In genomic region chr2:155284647-155285046, GRCm38 (mm10) we compare ENCODE assay signal across 13 mouse cellular contexts. TPM values are rescaled to one million over a fixed set of nuclear protein-coding genes. Genes with fewer than 3 reads are reported as not detected.
DNase-seq lines count a peak whose midpoint lies in the region; ATAC-seq and TF ChIP-seq lines count a peak whose summit lies in the region.
"Had no signal": no experiment of that assay in that cellular context is flagged by ENCODE, and none has a peak within 500 bp of the region (broad histone marks: within the 10 kb centered on the region; RNA-seq: fewer than 3 reads in every experiment).

No protein-coding gene starts in this region.

- WGBS in lung, embryonic 16.5 days = 42% methylated on average over 7 of the region's 7 CpGs
- 44% methylated on average over 7 of the region's 7 CpGs for WGBS in stomach, postnatal 0 days
- WGBS in cerebellum, adult 2 months = 80% methylated on average over 7 of the region's 7 CpGs

- H3K27ac ChIP-seq in lung, embryonic 16.5 days (ENCODE audit: low read length) = peak overlapping the region; percentile 25; the same call in 1 of the 2 replicates
- peak overlapping the region; percentile 78 for H3K27ac ChIP-seq in stomach, postnatal 0 days (replicated peaks)
- H3K27ac ChIP-seq in cerebellum, adult 2 months (ENCODE audit: insufficient read depth, low read length) = no peak overlapping the region
- H3K27ac ChIP-seq: forebrain, embryonic 12.5 days had no signal

- H3K27me3 ChIP-seq in lung, embryonic 16.5 days (ENCODE audit: control insufficient read depth, insufficient read depth, low read depth, low read length) = no peaks in the 10 kb centered on the region
- no peaks in the 10 kb centered on the region for H3K27me3 ChIP-seq in stomach, postnatal 0 days (ENCODE audit: control insufficient read depth, insufficient read depth, low read length)
- H3K27me3 ChIP-seq in cerebellum, adult 2 months (ENCODE audit: control insufficient read depth, insufficient read depth, low read length) = no peaks in the 10 kb centered on the region
- H3K27me3 ChIP-seq: CH12.LX; forebrain, embryonic 12.5 days; Patski had no signal

- H3K9ac ChIP-seq in lung, embryonic 16.5 days (ENCODE audit: low read length) = peak overlapping the region; percentile 19; the same call in 1 of the 2 replicates
- no peak overlapping the region for H3K9ac ChIP-seq in stomach, postnatal 0 days (ENCODE audit: low read length)
- H3K9ac ChIP-seq: forebrain, embryonic 12.5 days had no signal

- H3K4me3 ChIP-seq in lung, embryonic 16.5 days (ENCODE audit: low read length) = no peak overlapping the region
- no peak overlapping the region for H3K4me3 ChIP-seq in stomach, postnatal 0 days (ENCODE audit: low read depth, low read length)
- no peak overlapping the region for H3K4me3 ChIP-seq in cerebellum, adult 2 months (replicated peaks; ENCODE audit: insufficient read depth, low read depth, low read length)
- H3K4me3 ChIP-seq: forebrain, embryonic 12.5 days had no signal

- no peak for TF ChIP-seq EP300 in stomach, postnatal 0 days (optimal IDR thresholded peaks at IDR 0.05)

- no peak for TF ChIP-seq CTCF in stomach, postnatal 0 days (IDR thresholded peaks at IDR 0.05; ENCODE audit: low read depth)
- no peak for TF ChIP-seq CTCF in cerebellum, adult 2 months (IDR thresholded peaks at IDR 0.05; ENCODE audit: borderline replicate concordance, insufficient read depth, low read depth, low read length)

- intact Hi-C loops in heart, postnatal 36 days (cut with DNase I) = no loop called here

- H3K4me1 ChIP-seq in lung, embryonic 16.5 days (replicated peaks; ENCODE audit: control insufficient read depth, insufficient read depth, low read length) = no peaks in the 10 kb centered on the region
- H3K4me1 ChIP-seq in stomach, postnatal 0 days (replicated peaks; ENCODE audit: control insufficient read depth, insufficient read depth) = no peaks in the 10 kb centered on the region
- peaks cover 3% of the 10 kb centered on the region for H3K4me1 ChIP-seq in cerebellum, adult 2 months (ENCODE audit: control insufficient read depth, insufficient read depth, low read length)
- H3K4me1 ChIP-seq: forebrain, embryonic 12.5 days had no signal

- no peaks in the 10 kb centered on the region for H3K9me3 ChIP-seq in lung, embryonic 16.5 days (ENCODE audit: control insufficient read depth, low read length)
- no peaks in the 10 kb centered on the region for H3K9me3 ChIP-seq in stomach, postnatal 0 days (ENCODE audit: control insufficient read depth, low read length)
- H3K9me3 ChIP-seq: forebrain, embryonic 12.5 days had no signal

- no peak for DNase-seq in lung, postnatal 25 days (ENCODE audit: low spot score)
- DNase-seq in heart, adult 8-10 months (ENCODE audit: low spot score) = peak; percentile 21
- peak; percentile 29 to 41 for DNase-seq in heart, postnatal 36 days
- DNase-seq in stomach, postnatal 0 days (ENCODE audit: low spot score) = no peak
- no peak for DNase-seq in cerebellum, adult 2 months
- DNase-seq: adrenal gland, adult 8-10 months; liver; right cerebral cortex, postnatal 4 days had no signal

- H3K4me2 ChIP-seq in lung, embryonic 16.5 days (ENCODE audit: low read depth, low read length) = no peak overlapping the region
- H3K4me2 ChIP-seq in stomach, postnatal 0 days (replicated peaks; ENCODE audit: low read depth) = no peak overlapping the region
- H3K4me2 ChIP-seq: forebrain, embryonic 12.5 days had no signal

- no peak for TF ChIP-seq POLR2A in cerebellum, adult 2 months (IDR thresholded peaks at IDR 0.05; ENCODE audit: borderline replicate concordance, insufficient read depth, low read length)

- no peak for ATAC-seq in lung, embryonic 16.5 days (ENCODE audit: low read depth)
- peak; percentile 79 for ATAC-seq in stomach, postnatal 0 days (ENCODE audit: low FRiP score, low TSS enrichment)
- ATAC-seq in megakaryocyte, adult 5-6 weeks (ENCODE audit: poor library complexity, severe bottlenecking) = no peak
- ATAC-seq: Patski had no signal

- H3K36me3 ChIP-seq in lung, embryonic 16.5 days (ENCODE audit: control insufficient read depth, insufficient read depth, low read length) = no peaks in the 10 kb centered on the region
- H3K36me3 ChIP-seq in stomach, postnatal 0 days (ENCODE audit: control insufficient read depth, insufficient read depth, low read length) = peaks cover 6% of the 10 kb centered on the region; the same call in 1 of the 2 replicates

RNA-seq across cellular contexts. Expression of gene Map1lc3a, which starts 8.6 kb away (rescaled TPM):
- polyA plus RNA-seq in lung, embryonic 16.5 days (2015; fragmentation: Nextera tagmentation; extraction: Ambion mirVana) = 160 and 185 TPM in 2 replicates
- total RNA-seq in heart, adult 8-10 months (2022) = 100 to 1,000 TPM; 780 to 845 (median 813) TPM
- total RNA-seq in heart, postnatal 36 days (2021) = 100 to 1,000 TPM; 729 to 769 TPM
- 249 and 274 TPM in 2 replicates for polyA plus RNA-seq in stomach, postnatal 0 days (2015; fragmentation: Nextera tagmentation; extraction: Ambion mirVana)
- total RNA-seq in megakaryocyte, adult 5-6 weeks (2015) = 4.7 TPM in 2 replicates
- 0.51 and 1.3 TPM in 2 replicates for total RNA-seq in megakaryocyte, adult 5-6 weeks (2017)
- polyA plus RNA-seq in cerebellum, adult 2 months (2012; rRNA removed) = 407 and 443 TPM in 2 replicates

RNA-seq across cellular contexts. Expression of gene Dynlrb1, which starts 48.3 kb away (rescaled TPM):
- polyA plus RNA-seq in lung, embryonic 16.5 days (2015; fragmentation: Nextera tagmentation; extraction: Ambion mirVana) = 385 and 409 TPM in 2 replicates
- total RNA-seq in heart, adult 8-10 months (2022) = 100 to 1,000 TPM; 143 to 184 (median 165) TPM
- total RNA-seq in heart, postnatal 36 days (2021) = 100 to 1,000 TPM; 165 to 186 TPM
- polyA plus RNA-seq in stomach, postnatal 0 days (2015; fragmentation: Nextera tagmentation; extraction: Ambion mirVana) = 339 and 341 TPM in 2 replicates
- 365 and 368 TPM in 2 replicates for total RNA-seq in megakaryocyte, adult 5-6 weeks (2015)
- total RNA-seq in megakaryocyte, adult 5-6 weeks (2017) = 240 and 243 TPM in 2 replicates
- 775 and 836 TPM in 2 replicates for polyA plus RNA-seq in cerebellum, adult 2 months (2012; rRNA removed)

Comparison
In these comparisons a context has a peak if more than half of its experiments do, and no peak if none do; other contexts are left out.
1. DNase-seq: peak in heart, adult 8-10 months (single experiment) and heart, postnatal 36 days (2 of 2); none in lung, postnatal 25 days (single experiment), stomach, postnatal 0 days (single experiment) and cerebellum, adult 2 months (0 of 2).
2. RNA of gene Map1lc3a, which starts 8.6 kb away (total RNA-seq): 780 to 845 TPM in heart, adult 8-10 months and 729 to 769 TPM in heart, postnatal 36 days; 0.51 to 4.7 TPM in megakaryocyte, adult 5-6 weeks; every median in the first group is over 100 times any median in the second.